Mouse (Mus musculus) adrenal gland, adult 8-10 months (tissue): ENCODE results near the gene Sox12. TPM values are rescaled to one million over a fixed set of nuclear protein-coding genes. Genes with fewer than 3 reads are reported as not detected.
"Not testable (repeated sequence)": the region's sequence is repeated elsewhere in the genome, so short reads cannot be mapped to it uniquely, and the experiment has no call there.

ENCODE experiments used
- DNase-seq: peaks from one replicate; pipeline ENCODE4 v3.0.0; 2022
- total RNA-seq, 4 experiments: library from RNA; stranded (reverse); gene quantifications; 2 replicates each; pipeline ENCODE4 v1.2.4; 2022

The Sox12 gene
- total RNA-seq, 4 experiments from 2014 or later, result 9.9 to 16.8 (median 12.6) TPM

DNA sequence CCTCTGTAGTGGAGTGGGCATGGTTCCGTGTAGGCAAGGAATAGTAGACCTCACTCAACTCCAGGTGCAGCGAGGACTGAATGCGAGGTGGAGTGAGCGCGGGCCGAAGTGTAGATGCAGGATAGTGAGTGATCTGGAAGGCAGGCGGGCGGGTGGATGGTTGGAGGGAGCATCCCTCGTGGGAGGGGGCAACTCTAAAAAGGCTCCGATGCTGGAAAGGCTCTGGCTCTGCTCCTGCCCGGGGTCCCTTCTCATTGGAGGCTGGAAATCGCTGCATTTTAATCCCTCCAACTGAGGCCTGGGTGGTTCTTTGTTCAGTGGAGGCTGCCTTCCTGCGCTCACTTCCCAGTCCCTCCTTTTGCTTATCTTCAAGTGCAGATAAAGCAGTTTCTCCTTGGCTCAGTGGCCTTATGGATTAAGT lies 1.3 kb upstream of the Sox12 start:
- DNase-seq, result no peak

GRCm38 (mm10) chr2:152398691-152399090 lies 828 bp upstream of the Sox12 start:
- peak; percentile 94 for DNase-seq

DNA sequence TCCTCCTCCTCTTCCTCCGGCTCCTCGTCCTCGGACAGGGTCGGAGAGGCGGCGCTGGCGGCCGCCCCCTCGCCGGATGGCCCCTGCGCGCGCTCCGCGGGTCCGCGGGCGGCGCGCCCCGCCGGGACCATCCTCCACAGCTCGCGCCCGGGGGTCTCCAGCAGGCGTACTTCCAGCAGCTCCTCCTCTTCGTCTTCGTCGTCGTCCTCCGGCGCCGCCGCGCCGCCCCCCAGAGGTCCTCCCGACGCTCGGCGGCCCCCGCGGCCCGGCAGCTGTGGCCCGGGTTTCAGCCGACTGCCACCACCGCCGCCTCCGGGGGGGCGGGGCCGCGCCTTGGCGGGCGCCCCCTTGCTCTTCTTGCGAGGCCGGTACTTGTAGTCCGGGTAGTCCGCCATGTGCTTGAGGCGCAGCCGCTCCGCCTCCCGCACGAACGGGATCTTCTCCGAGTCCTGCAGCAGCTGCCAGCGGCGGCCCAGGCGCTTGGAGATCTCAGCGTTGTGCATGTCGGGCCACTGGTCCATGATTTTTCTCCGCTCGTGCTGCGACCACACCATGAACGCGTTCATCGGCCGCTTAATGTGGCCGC lies 766 bp downstream of the Sox12 start:
- peak; percentile 74 for DNase-seq

- DNase-seq, result peak; percentile 90
Measured at GRCm38 (mm10) chr2:152396110-152397003, 1.5 kb downstream of the Sox12 start.

GRCm38 (mm10) chr2:152395271-152395920 lies 2.5 kb downstream of the Sox12 start:
- no peak for DNase-seq

- no peak for DNase-seq
Measured at GRCm38 (mm10) chr2:152393225-152394017, 4.4 kb downstream of the Sox12 start.

DNA sequence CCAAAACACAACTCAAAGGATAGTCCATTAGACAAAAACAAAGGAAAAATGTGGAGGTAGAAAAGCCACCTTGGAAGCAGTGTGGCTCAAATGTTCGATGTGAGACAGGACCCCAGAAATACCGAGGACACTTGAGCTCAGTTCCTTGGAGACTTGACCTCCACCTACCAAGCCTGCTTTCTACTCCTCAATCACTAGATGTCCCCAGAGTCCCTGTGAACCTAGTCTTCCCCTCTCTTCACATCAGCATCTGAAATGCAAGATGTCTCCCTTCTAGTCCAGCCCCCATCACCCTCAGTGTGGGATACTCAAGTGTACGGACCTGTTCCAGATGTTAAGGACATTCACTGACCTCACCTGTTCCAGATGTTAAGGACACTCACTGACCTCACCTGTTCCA lies 5.1 kb downstream of the Sox12 start:
- no peak for DNase-seq

GRCm38 (mm10) chr2:152384191-152384590 lies 13.7 kb downstream of the Sox12 start:
- DNase-seq, result no peak

DNA sequence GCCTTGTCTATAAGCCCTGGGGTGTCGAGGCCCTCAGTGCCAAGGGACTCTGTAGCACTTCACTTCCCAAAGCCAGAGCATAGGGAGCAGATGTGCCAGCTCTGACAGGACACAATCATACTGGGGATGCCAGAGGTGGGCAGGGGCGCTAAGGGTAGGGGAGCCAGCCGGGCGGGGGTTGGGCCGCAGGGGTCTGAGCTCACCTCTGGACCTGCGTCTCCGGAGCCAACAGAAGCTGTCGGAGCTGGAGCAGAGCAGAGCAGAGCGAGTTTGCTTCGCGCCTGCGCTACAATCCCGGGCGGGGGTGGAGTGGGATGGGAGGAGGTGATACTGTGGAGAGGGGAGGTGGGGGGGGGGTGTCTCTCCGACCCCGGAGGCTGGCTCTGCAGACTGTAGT lies 21.5 kb downstream of the Sox12 start, which contains the start of gene Nrsn2:
Gene Nrsn2, minus strand, starts transcription at position 294 of the 397 bp plus-strand sequence.
- no peak for DNase-seq

DNA sequence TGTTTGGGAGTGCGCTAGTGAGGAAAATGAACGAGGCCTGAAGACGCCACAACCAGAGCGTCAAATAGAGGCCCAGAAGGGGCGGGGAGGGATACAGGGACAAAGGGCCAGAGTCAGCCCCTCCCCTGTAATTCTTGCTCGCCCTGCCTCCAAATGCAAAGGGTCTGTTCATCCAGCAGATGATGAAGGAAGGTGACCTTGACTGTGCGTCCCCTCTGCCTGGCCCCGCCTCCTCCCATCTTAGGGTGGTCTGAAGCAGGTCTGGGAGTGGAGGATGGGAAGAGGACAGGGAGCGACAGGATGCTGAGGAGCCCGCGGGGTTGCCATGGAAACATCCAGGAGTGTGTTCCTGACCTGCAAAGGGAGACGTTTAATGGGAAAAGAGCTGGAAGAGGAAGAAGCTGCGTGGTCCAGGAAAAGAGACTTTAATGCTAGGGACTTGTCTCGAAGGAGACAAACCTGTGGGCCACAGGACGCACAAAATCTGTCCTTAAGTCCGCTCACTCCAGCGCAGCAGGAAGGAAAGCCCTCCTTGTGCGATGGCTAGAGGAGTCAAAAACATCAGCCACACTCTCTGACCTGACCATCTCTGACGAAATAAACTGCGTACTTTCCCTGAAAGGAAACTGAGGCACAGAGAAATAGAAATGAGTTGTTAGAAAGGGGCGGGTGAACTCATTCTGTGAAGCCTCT lies 22.1 kb downstream of the Sox12 start:
- DNase-seq, result no peak

DNA sequence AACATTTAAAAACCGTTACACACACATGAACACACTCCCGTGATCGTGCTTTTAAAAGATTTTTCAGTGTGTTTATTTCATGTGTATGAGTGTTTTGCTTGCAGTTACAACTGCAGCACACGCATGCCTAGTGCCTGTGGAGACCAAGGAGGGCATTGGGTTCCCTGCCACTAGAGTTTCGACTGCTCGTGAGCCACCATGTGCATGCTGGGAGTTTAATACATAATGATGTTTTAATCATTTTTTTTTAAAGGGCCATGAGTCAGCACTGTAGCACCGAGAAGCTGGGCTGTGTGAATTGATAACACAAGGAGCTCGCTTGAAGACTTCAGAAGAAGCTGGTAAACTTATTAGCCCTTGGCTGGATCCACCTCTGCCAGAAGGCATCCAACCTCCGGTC lies 24.3 kb downstream of the Sox12 start:
- DNase-seq, result no peak

- DNase-seq, result no peak
Measured at GRCm38 (mm10) chr2:152372661-152373060, 25.2 kb downstream of the Sox12 start.

- DNase-seq, result no peak
Measured at GRCm38 (mm10) chr2:152372104-152372503, 25.8 kb downstream of the Sox12 start.

DNA sequence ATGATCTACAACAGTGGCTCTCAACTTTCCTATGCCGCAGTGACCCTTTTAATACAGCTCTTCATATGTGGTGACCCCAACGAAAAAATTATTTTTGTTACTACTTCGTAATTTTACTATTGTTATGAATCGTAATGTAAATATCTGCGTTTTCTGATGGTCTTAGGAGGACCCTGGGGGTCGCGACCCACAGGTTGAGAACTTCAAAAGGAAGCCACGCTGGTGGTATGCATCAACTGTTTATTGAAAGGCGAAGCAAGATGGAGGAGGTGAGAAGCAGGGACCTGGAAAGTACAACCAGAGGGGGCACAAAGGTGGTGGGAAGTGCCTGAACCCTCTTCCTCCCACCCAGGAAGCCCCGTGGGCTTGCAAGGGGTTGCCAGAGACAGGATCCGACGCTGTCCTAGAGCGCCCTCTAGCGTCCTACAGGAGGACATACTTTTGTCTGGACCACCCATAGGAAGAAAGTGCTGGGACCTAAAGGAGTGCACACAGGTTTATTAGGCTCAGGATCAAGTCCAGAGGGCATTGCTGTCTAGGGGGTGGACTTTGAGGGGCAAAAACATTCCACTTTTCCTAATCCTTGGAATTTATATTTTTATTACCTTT lies 29.2 kb downstream of the Sox12 start:
- DNase-seq, result peak; percentile 34

DNA sequence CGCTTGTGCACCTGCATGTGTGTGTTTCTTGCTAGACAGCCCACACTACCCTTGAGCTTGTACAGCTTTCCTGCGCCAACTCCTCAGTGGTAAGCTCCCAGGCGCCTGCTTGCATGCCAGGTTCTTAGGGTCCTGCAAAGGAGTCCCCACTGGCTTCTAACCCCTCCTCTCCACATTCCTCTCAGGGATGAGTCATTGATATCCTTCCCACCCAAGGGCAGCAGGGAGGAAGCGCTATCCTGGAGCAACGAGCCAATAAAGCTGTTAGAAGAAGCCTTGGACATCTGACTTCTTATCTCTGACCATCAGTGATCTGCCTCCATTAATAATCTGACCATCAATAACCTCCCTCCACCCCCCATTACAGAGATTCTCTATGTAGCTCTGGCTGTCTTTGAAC lies 29.9 kb downstream of the Sox12 start:
- DNase-seq, result peak; percentile 60

- DNase-seq, result peak; percentile 94
Measured at GRCm38 (mm10) chr2:152363245-152364147, 34.4 kb downstream of the Sox12 start.

- no peak for DNase-seq
Measured at GRCm38 (mm10) chr2:152361193-152361592, 36.7 kb downstream of the Sox12 start.

DNA sequence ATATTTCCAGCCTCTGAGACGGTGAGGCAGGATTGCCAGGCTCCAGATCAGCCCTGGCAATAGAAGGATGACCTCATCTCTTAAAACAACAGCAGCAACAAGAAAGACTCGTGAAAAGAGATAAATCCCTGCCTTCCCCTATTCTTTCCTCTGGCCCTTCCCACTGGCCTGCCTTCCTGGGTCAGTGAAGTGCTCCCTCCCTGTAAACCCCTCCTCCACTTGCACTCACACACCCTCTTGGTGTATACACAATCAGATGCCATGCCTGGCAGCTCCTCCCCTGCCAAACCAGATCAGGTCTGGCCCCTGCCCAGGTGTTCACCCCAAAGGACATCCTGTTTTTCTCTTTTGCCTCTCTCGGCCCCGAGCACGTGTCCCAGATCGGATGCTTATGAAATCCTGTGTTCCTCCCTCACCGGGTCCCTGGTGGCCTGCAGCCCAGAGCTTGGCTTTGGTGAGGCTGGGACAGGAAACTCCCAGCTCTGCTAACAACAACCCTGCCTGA lies 37.5 kb downstream of the Sox12 start:
- peak; percentile 75 for DNase-seq

- DNase-seq, result no peak
Measured at GRCm38 (mm10) chr2:152359616-152360015, 38.2 kb downstream of the Sox12 start.

GRCm38 (mm10) chr2:152358977-152359376 lies 38.9 kb downstream of the Sox12 start:
- DNase-seq, result not testable (repeated sequence)
